Mouse (Mus musculus) thymus, adult 2 months (tissue): ENCODE measurements around the gene Tmem184a. TPM values are rescaled to one million over a fixed set of nuclear protein-coding genes. Genes with fewer than 3 reads are reported as not detected.

ENCODE experiments used
- DNase-seq: peaks from one replicate; pipeline ENCODE4 v3.0.0; 2021
- H3K27ac ChIP-seq: fragments of 200-500 bp; 2 replicates; pipeline ENCODE4 v1.5.1; 2012; ENCODE audit warnings: low read length, control low read depth; ENCODE audit not compliant: control insufficient read depth, insufficient read depth
- H3K27me3 ChIP-seq: fragments of 200-500 bp; 2 replicates; pipeline ENCODE4 v1.6.1; 2012; ENCODE audit warnings: mild to moderate bottlenecking, low read length, moderate library complexity, mixed read lengths; ENCODE audit not compliant: control insufficient read depth, insufficient read depth
- H3K36me3 ChIP-seq: fragments of 200-500 bp; 2 replicates; pipeline ENCODE4 v1.6.1; 2012; ENCODE audit warnings: mild to moderate bottlenecking, low read length, moderate library complexity; ENCODE audit not compliant: control insufficient read depth, insufficient read depth
- H3K4me1 ChIP-seq: fragments of 200-500 bp; replicated peaks from 2 replicates; pipeline ENCODE4 v1.6.1; 2012; ENCODE audit warnings: low read length; ENCODE audit not compliant: control insufficient read depth, insufficient read depth
- H3K4me3 ChIP-seq: fragments of 200-500 bp; 2 replicates; pipeline ENCODE4 v1.5.1; 2012; ENCODE audit warnings: mild to moderate bottlenecking, low read length, control low read depth, moderate library complexity; ENCODE audit not compliant: control insufficient read depth, insufficient read depth
- CTCF ChIP-seq: fragments of 200-500 bp; IDR thresholded peaks from 2 replicates; pipeline ENCODE4 v1.5.1; 2012; ENCODE audit warnings: mild to moderate bottlenecking, control low read depth, low read length, moderate library complexity, borderline replicate concordance; ENCODE audit not compliant: control insufficient read depth, poor library complexity, insufficient read depth; ENCODE audit errors: extremely low read depth
- POLR2A ChIP-seq: fragments of 200-500 bp; IDR thresholded peaks from 2 replicates; pipeline ENCODE4 v1.6.1; 2012; ENCODE audit warnings: mild to moderate bottlenecking, low read length, control low read depth, moderate library complexity; ENCODE audit not compliant: control insufficient read depth, poor library complexity, insufficient read depth; ENCODE audit errors: extremely low read depth
- WGBS: fragments of 180-500 bp; shearing (Covaris S2); methylation state at CpG from one replicate; pipeline ENCODE4 v1.1.7; 2018; 5-methylcytosine and 5-hydroxymethylcytosine counted together
- polyA plus RNA-seq: library from polyadenylated mRNA; depleted of rRNA; stranded (reverse); fragments of >200 nt; gene quantifications from 2 replicates; pipeline ENCODE4 v1.2.3, GENCODE M21; 2012

Gene Tmem184a
- polyA plus RNA-seq, 1 experiment = 7.6 TPM

DNA sequence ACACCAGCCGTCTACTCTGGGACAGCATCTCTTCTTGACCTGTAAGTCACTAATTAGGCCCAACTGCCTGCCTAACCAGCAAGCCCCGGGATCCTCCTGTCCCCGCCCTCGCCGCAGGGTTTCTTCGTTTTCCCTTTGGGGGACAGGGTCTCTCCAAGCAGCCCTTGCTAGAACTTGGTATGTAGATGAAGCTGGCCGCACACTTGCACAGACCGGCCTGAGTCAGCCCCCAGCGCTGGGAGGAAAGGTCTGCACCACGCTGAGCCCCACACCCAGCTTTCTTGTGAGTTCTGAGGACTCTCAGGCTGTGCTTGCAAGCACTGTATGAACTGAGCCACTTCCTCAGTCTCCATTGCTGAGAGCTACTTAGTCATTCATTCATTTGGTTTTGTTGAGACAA, 4.8 kb upstream of the Tmem184a start:
- no peak overlapping the region for H3K27ac ChIP-seq
- 96% methylated on average over 10 of the region's 10 CpGs for WGBS
- no peaks in the 10 kb centered on the region for H3K27me3 ChIP-seq

DNA sequence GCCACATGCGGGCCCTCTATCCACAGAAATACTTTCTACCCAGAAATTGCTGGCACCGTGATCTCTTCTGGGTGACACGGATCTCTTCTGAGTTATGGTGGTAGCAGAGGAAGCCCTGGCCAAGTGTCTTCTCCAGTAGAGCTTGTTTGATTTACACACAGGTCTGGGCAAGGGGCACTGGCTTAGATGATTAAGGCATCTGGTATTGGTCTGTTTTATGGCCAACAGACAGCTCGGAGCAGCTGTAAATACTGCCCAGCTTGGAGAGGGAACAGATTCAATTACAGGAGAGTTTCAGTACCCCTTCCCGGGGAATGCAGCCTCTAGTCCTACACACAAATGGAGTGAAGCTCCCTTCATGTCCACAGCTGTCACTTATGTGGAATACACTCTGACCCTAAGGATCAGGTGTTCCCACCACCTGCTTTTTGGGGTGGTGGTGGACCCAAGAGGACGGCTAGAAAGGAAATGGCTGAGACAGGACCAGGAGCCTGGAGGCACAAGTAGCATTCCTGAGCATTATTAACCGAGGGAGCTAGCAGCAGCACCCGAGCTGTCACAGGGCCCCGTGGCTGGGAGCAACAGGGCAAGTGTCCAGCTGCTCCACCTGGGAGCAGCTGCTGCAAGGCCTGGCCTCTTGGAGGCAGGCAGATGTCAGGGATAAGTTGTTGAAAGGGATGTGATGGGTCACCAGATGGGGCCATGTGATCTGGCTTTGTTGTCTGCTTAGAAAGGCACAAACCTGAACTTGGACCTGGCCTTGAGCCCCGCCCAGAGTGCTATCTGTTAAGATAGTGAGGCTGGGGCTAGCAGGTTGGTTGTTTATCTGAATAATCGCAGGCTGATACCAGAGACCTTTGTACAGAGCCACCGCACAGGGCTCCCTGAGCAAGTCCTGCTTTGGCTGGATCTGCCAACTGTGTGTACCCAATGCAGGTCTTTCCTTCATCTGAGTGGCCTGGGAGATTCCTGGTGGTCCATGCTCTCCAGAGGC, 2.0 kb upstream of the Tmem184a start:
- H3K36me3 ChIP-seq = 0 out of 2 replicates have a peak, but pooled peaks cover 9% of the 10 kb centered on the region
- WGBS = 91% methylated on average over 12 of the region's 12 CpGs
- H3K27ac ChIP-seq = no peak overlapping the region
- no peaks in the 10 kb centered on the region for H3K27me3 ChIP-seq
- H3K4me3 ChIP-seq = no peak overlapping the region
- no peak for DNase-seq
- H3K4me1 ChIP-seq = peaks cover 7% of the 10 kb centered on the region
- TF ChIP-seq CTCF (no peak), POLR2A (no peak)

More for the DNA sequence above, 4.8 kb upstream of the Tmem184a start:
- TF ChIP-seq POLR2A (no peak), CTCF (no peak)
- 0 out of 2 replicates have a peak, but pooled peaks cover 9% of the 10 kb centered on the region for H3K36me3 ChIP-seq
- no peak overlapping the region for H3K4me3 ChIP-seq
- no peak for DNase-seq
- H3K4me1 ChIP-seq = peaks cover 7% of the 10 kb centered on the region

DNA sequence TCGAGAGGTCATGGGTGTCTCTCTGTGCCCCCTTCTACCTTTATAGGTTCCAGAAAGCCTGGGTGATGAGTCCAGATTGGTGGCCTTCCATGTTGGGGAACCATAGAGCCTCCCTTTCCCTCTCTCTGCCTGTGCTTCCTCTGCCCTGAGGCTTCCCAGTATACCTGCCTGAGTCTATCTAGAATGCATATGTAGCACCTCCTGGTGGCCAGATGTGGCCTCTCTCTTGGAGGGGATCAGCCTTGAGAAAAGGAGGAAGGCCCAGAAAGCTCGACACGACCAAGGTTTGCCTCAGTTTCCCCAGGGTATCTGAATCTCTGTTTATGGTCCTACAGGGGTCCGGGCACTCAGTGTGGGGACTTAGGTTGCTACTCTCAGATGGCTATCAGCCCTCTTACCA, 916 bp downstream of the Tmem184a start:
- DNase-seq = peak; percentile 67
- WGBS = 48% methylated on average over 4 of the region's 4 CpGs
- H3K27me3 ChIP-seq = no peaks in the 10 kb centered on the region
- 0 out of 2 replicates have a peak, but pooled peaks cover 9% of the 10 kb centered on the region for H3K36me3 ChIP-seq
- H3K4me3 ChIP-seq = no peak overlapping the region
- TF ChIP-seq POLR2A (no peak), CTCF (no peak)
- no peaks in the 10 kb centered on the region for H3K4me1 ChIP-seq
- no peak overlapping the region for H3K27ac ChIP-seq

DNA sequence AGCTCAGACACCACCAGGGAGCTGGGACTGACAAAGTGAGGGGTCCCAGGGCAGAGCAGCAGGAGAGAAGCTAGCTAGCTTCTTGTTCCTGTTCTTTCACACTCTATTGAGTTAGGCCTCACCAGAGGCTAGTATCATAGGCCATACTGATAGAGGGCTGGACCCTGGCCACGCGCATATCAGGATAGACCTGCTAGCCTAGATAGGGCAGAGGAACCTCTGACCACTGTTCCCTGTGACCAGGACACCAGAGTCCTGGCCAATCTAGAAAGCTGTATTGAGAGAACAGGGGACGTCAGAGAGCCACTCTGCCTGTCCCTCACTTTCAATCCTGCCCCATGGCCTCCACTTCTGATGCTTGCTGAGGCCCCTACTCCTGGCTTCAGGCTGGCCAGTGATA, 1.7 kb downstream of the Tmem184a start:
- no peak for TF ChIP-seq CTCF
- TF ChIP-seq POLR2A = no peak
- no peak overlapping the region for H3K27ac ChIP-seq

DNA sequence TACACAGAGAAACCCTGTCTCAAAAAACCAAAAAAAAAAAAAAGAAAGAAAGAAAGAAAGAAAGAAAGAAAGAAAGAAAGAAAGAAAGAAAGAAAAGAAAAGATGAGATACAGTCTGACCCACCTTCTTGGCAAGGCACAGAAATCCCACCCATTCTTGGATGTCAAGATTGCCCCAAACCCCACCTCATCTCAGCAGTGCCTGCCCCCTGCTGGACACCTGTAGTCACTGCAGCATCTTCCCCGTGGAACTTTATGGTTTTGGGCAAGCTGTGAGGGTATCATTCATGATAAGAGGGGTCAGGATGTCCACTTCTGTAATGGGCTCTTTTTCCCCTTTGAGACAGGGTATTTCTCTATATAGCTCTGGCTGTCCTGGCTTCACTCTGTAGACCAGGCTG, 2.4 kb downstream of the Tmem184a start:
- H3K27me3 ChIP-seq = no peaks in the 10 kb centered on the region
- H3K4me3 ChIP-seq = no peak overlapping the region
- H3K4me1 ChIP-seq = no peaks in the 10 kb centered on the region
- TF ChIP-seq CTCF (peak; percentile 65; the same call in 1 of the 2 replicates), POLR2A (no peak)
- 0 out of 2 replicates have a peak, but pooled peaks cover 4% of the 10 kb centered on the region for H3K36me3 ChIP-seq
- peak; percentile 27 for DNase-seq
- no peak overlapping the region for H3K27ac ChIP-seq
- WGBS = 0% methylated on average over 1 of the region's 1 CpGs

More for the DNA sequence above, 1.7 kb downstream of the Tmem184a start:
- no peaks in the 10 kb centered on the region for H3K4me1 ChIP-seq
- no peak for DNase-seq
- WGBS = 95% methylated on average over 3 of the region's 3 CpGs
- H3K36me3 ChIP-seq = 0 out of 2 replicates have a peak, but pooled peaks cover 9% of the 10 kb centered on the region
- no peaks in the 10 kb centered on the region for H3K27me3 ChIP-seq
- no peak overlapping the region for H3K4me3 ChIP-seq

DNA sequence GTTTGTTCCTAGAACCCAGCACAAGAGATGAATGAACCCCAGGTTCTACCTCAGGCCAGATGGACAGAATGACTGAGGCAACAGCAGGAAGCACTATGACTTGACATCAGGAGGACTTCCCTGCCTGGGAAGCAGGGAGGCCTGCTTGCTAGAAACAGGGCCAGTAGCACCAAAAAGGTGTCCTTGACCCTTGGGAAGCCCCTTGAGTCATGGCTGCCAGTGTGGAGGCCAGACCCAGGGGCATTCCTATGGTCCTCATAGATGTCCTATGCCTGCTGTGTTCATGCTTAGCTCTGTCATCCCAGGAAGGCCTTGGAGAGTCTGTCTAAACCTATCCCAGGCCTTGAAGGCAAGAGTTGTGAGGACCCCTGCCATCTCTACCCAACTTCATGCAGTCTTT, 3.3 kb downstream of the Tmem184a start:
- no peak overlapping the region for H3K4me3 ChIP-seq
- TF ChIP-seq CTCF = no peak
- no peak for TF ChIP-seq POLR2A
- DNase-seq = no peak
- no peaks in the 10 kb centered on the region for H3K36me3 ChIP-seq
- H3K4me1 ChIP-seq = no peaks in the 10 kb centered on the region
- no peaks in the 10 kb centered on the region for H3K27me3 ChIP-seq
- H3K27ac ChIP-seq = no peak overlapping the region

DNA sequence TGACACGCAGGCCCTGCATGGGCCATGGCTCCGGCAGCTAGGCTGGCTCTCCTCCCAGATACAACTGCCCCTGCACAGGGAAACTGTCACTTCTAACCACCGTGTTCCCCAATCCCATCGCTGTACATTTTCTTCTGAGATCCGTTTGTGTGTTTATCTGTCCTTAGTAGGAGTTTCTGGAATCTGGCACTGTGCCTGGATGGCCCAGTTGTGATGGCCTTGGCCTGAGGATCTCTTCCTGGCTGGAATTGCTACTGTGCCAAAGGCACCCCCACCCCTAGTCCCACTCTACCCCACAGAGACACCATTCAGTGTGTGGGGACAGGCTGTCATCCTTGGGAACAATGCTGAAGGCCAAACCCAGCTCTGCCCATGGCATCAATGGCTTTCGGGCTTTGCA, 3.8 kb downstream of the Tmem184a start:
- DNase-seq = no peak
- no peaks in the 10 kb centered on the region for H3K27me3 ChIP-seq
- no peak overlapping the region for H3K27ac ChIP-seq
- H3K36me3 ChIP-seq = no peaks in the 10 kb centered on the region
- H3K4me3 ChIP-seq = no peak overlapping the region
- TF ChIP-seq POLR2A (no peak), CTCF (no peak)
- 93% methylated on average over 6 of the region's 6 CpGs for WGBS
- no peaks in the 10 kb centered on the region for H3K4me1 ChIP-seq
